Mouse (Mus musculus) limb, embryonic 10.5 days (tissue): ENCODE results near the gene Egr2. TPM values are rescaled to one million over a fixed set of nuclear protein-coding genes. Genes with fewer than 3 reads are reported as not detected.

Experiments used
- DNase-seq: peaks from one replicate; pipeline ENCODE4 v3.0.0-alpha.2; 2017; ENCODE audit warnings: low spot score
- H3K27ac ChIP-seq: fragments of 300-500 bp; sonication (generic); 2 replicates; pipeline ENCODE4 v1.5.1; 2016; ENCODE audit warnings: mild to moderate bottlenecking
- H3K27me3 ChIP-seq: fragments of 300-500 bp; sonication (generic); 2 replicates; pipeline ENCODE4 v1.6.1; 2016; ENCODE audit warnings: low read depth, mild to moderate bottlenecking; ENCODE audit not compliant: poor library complexity, severe bottlenecking
- H3K36me3 ChIP-seq: fragments of 300-500 bp; sonication (generic); 2 replicates; pipeline ENCODE4 v1.6.1; 2016; ENCODE audit warnings: mild to moderate bottlenecking, moderate library complexity
- H3K4me1 ChIP-seq: fragments of 300-500 bp; sonication (generic); 2 replicates; pipeline ENCODE4 v1.6.1; 2016
- H3K4me3 ChIP-seq: fragments of 300-500 bp; sonication (generic); 2 replicates; pipeline ENCODE4 v1.5.1; 2016; ENCODE audit warnings: mild to moderate bottlenecking, moderate library complexity
- H3K9me3 ChIP-seq: fragments of 300-500 bp; sonication (generic); replicated peaks from 2 replicates; pipeline ENCODE4 v1.6.1; 2016; ENCODE audit warnings: mild to moderate bottlenecking
- WGBS: fragments of 180-500 bp; shearing (Covaris S2); methylation state at CpG from one replicate; pipeline ENCODE4 v1.1.7; 2016; 5-methylcytosine and 5-hydroxymethylcytosine counted together
- polyA plus RNA-seq: library from polyadenylated mRNA; unstranded; fragments of >200 nt; fragmentation: Nextera tagmentation; extraction: Ambion mirVana; gene quantifications from 2 replicates; pipeline ENCODE4 v1.2.1, GENCODE M21; 2016

Gene Egr2
- polyA plus RNA-seq, 1 experiment from 2014 or later: 0.05 TPM

- Histone ChIP-seq H3K9me3 (no peaks in the 10 kb centered on the region), H3K4me1 (no peaks in the 10 kb centered on the region), H3K36me3 (no peaks in the 10 kb centered on the region), H3K27me3 (no peaks in the 10 kb centered on the region), H3K4me3 (no peak overlapping the region), H3K27ac (no peak overlapping the region)
- no peak for DNase-seq
- WGBS: 95% methylated on average over 3 of the region's 3 CpGs
Observed at GRCm38 (mm10) chr10:67518733-67519132, 16.5 kb upstream of the Egr2 start.

- Histone ChIP-seq H3K9me3 (no peaks in the 10 kb centered on the region), H3K4me1 (no peaks in the 10 kb centered on the region), H3K36me3 (no peaks in the 10 kb centered on the region), H3K27ac (no peak overlapping the region), H3K27me3 (no peaks in the 10 kb centered on the region), H3K4me3 (no peak overlapping the region)
- WGBS: 92% methylated on average over 3 of the region's 3 CpGs
- no peak for DNase-seq
Observed at GRCm38 (mm10) chr10:67524130-67524529, 11.1 kb upstream of the Egr2 start.

- WGBS: 84% methylated on average over 7 of the region's 7 CpGs
- H3K4me3 ChIP-seq: no peak overlapping the region
- no peaks in the 10 kb centered on the region for H3K4me1 ChIP-seq
- H3K9me3 ChIP-seq: no peaks in the 10 kb centered on the region
- no peaks in the 10 kb centered on the region for H3K36me3 ChIP-seq
- DNase-seq: no peak
- no peaks in the 10 kb centered on the region for H3K27me3 ChIP-seq
- no peak overlapping the region for H3K27ac ChIP-seq
Observed at GRCm38 (mm10) chr10:67524694-67525093, 10.6 kb upstream of the Egr2 start.

GRCm38 (mm10) chr10:67526435-67526834 lies 8.8 kb upstream of the Egr2 start:
- no peaks in the 10 kb centered on the region for H3K36me3 ChIP-seq
- peaks cover 10% of the 10 kb centered on the region for H3K27me3 ChIP-seq
- no peak overlapping the region for H3K4me3 ChIP-seq
- no peak for DNase-seq
- no peak overlapping the region for H3K27ac ChIP-seq
- 82% methylated on average over 9 of the region's 9 CpGs for WGBS
- H3K9me3 ChIP-seq: no peaks in the 10 kb centered on the region
- H3K4me1 ChIP-seq: no peaks in the 10 kb centered on the region

DNA sequence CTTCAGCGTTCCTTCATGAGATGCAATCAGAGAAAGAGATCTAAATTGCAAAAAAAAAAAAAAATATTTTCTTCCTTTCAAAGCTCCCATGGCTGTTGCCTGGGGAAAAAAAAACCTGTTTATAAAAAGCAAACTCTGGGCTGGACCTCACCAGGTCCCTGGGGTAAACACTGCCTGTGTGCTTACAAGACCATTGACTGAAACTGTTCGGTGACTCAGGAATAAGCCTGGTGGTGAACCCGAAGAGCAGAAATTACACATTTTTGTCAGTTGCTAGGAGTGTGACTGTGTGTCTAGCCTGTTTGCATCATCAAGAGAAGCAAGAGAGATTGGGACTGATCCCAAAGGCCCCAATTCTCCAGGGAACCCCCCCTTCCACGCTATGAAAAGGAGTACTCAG lies 5.5 kb upstream of the Egr2 start:
- DNase-seq: no peak
- 78% methylated on average over 4 of the region's 4 CpGs for WGBS
- peaks cover 43% of the 10 kb centered on the region for H3K27me3 ChIP-seq

DNA sequence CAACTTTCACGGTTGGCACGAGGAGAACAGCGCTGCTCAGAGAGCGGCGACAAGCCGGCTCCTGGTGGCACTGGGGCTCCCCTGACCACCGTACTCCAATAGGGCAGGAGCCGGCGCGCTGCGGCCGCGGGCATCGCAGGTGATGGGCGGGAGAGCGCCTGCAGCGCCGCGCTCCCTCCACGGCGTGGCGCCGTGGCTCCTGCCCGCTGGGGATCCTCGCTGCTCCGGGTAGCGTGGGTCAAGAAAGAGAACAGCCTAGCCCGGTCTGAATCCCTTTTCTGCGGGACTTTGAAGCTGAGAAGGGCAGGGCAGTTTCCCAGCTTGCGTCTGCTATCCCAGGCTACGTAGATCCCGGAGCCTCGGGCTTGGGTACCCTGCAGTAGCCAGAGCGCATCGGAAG lies 697 bp downstream of the Egr2 start:
- H3K9me3 ChIP-seq: no peaks in the 10 kb centered on the region
- no peaks in the 10 kb centered on the region for H3K36me3 ChIP-seq
- H3K4me3 ChIP-seq: peak overlapping the region; percentile 66
- H3K27me3 ChIP-seq: peaks cover 94% of the 10 kb centered on the region
- H3K27ac ChIP-seq: no peak overlapping the region
- H3K4me1 ChIP-seq: peaks cover 50% of the 10 kb centered on the region
- under 1% methylated on average over 35 of the region's 35 CpGs for WGBS
- DNase-seq: peak; percentile 82

More for the DNA sequence above, 5.5 kb upstream of the Egr2 start:
- no peaks in the 10 kb centered on the region for H3K4me1 ChIP-seq
- H3K27ac ChIP-seq: no peak overlapping the region
- H3K9me3 ChIP-seq: no peaks in the 10 kb centered on the region
- H3K36me3 ChIP-seq: no peaks in the 10 kb centered on the region
- H3K4me3 ChIP-seq: no peak overlapping the region

GRCm38 (mm10) chr10:67536621-67537141 lies 1.4 kb downstream of the Egr2 start:
- 1% methylated on average over 23 of the region's 32 CpGs for WGBS
- Histone ChIP-seq H3K36me3 (no peaks in the 10 kb centered on the region), H3K9me3 (no peaks in the 10 kb centered on the region), H3K4me3 (peak overlapping the region; percentile 66), H3K4me1 (peaks cover 52% of the 10 kb centered on the region), H3K27ac (no peak overlapping the region; the same call in 1 of the 2 replicates), H3K27me3 (peaks cover 94% of the 10 kb centered on the region)
- peak; percentile 57 for DNase-seq

- peak overlapping the region; percentile 66 for H3K4me3 ChIP-seq
- peak; percentile 86 for DNase-seq
- under 1% methylated on average over 51 of the region's 51 CpGs for WGBS
- peaks cover 52% of the 10 kb centered on the region for H3K4me1 ChIP-seq
- peaks cover 94% of the 10 kb centered on the region for H3K27me3 ChIP-seq
- H3K27ac ChIP-seq: peak overlapping the region; percentile 82
- H3K9me3 ChIP-seq: no peaks in the 10 kb centered on the region
- H3K36me3 ChIP-seq: 0 out of 2 replicates have a peak, but pooled peaks cover 2% of the 10 kb centered on the region
Observed at GRCm38 (mm10) chr10:67537151-67537994, 2.1 kb downstream of the Egr2 start.

- 1% methylated on average over 19 of the region's 19 CpGs for WGBS
- 0 out of 2 replicates have a peak, but pooled peaks cover 2% of the 10 kb centered on the region for H3K36me3 ChIP-seq
- H3K27me3 ChIP-seq: peaks cover 89% of the 10 kb centered on the region
- H3K4me3 ChIP-seq: peak overlapping the region; percentile 66
- peaks cover 52% of the 10 kb centered on the region for H3K4me1 ChIP-seq
- no peaks in the 10 kb centered on the region for H3K9me3 ChIP-seq
- DNase-seq: no peak
- no peak overlapping the region for H3K27ac ChIP-seq
Observed at GRCm38 (mm10) chr10:67538106-67538505, 2.8 kb downstream of the Egr2 start.

DNA sequence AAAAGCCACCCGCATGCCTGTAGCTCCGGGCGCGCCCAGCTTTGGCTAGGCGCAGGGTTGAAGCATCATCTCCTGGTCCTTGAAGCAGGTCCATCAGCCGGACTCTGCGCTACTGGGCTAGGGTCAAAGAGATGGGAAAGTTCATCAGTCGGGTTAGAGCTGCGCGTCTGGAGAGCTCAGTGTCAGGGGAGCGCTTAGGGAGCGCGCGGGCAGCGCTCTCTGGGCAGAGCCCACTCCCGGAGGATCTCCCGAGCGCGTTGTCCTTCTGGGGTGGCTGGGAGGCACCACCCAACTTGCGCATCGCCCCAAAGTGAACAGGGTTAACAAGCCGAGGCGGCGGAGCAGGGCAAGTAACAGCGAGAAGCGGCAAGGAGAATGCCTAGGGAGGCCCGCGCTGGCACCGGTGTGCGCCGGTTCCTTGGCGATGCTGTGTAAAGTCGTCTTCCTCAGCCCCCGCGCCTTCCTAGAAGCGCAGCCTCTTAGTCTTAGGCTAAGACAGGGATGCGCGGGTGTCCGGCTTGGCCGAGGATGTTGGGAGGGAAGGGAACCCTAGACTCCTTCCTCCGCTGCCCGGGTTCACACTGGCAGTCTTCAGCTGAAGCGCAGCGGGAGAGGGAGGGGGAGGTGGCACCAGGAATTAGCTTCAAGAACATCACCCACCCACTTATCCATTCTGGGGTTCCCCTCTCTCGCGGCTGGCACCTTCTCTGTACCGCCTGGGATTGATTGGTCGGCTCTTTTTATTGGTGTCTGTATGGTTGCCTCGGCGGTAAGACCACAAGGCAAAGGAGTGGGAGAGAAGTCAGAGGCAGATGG lies 3.5 kb downstream of the Egr2 start:
- peaks cover 52% of the 10 kb centered on the region for H3K4me1 ChIP-seq
- 1% methylated on average over 50 of the region's 50 CpGs for WGBS
- H3K4me3 ChIP-seq: peak overlapping the region; percentile 66
- no peak overlapping the region for H3K27ac ChIP-seq
- H3K27me3 ChIP-seq: peaks cover 82% of the 10 kb centered on the region
- no peaks in the 10 kb centered on the region for H3K9me3 ChIP-seq
- H3K36me3 ChIP-seq: 0 out of 2 replicates have a peak, but pooled peaks cover 2% of the 10 kb centered on the region
- peak; percentile 59 for DNase-seq

DNA sequence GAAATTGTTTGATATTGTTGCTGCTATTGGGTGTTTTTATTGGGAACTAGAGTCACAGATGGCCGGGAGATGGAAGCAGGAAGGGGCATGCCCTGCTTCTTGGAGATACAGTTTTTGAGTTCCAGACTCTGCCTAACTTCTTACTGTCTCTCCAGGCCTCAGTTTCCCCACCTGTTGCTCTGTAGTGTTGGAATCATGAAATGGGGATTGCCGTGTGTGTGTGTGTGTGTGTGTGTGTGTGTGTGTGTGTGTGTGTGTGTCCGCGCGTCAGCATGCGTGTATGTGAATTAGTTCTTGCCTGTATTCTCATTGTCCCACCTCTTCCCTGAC lies 4.1 kb downstream of the Egr2 start:
- DNase-seq: no peak
- WGBS: 47% methylated on average over 6 of the region's 6 CpGs
- peaks cover 77% of the 10 kb centered on the region for H3K27me3 ChIP-seq
- peak overlapping the region; percentile 66; the same call in 1 of the 2 replicates for H3K4me3 ChIP-seq
- peaks cover 52% of the 10 kb centered on the region for H3K4me1 ChIP-seq
- H3K27ac ChIP-seq: no peak overlapping the region
- peaks cover 3% of the 10 kb centered on the region; the same call in 1 of the 2 replicates for H3K36me3 ChIP-seq
- no peaks in the 10 kb centered on the region for H3K9me3 ChIP-seq

DNA sequence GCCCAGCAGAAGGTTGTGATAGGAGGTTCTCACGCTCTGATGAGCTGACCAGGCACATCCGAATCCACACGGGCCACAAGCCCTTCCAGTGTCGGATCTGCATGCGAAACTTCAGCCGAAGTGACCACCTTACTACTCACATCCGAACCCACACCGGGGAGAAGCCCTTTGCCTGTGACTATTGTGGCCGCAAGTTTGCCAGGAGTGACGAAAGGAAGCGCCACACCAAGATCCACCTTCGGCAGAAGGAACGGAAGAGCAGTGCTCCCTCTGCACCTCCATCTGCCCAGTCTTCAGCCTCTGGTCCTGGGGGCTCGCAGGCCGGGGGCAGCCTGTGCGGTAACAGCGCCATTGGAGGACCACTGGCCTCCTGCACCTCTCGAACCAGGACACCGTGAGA lies 5.3 kb downstream of the Egr2 start:
- peaks cover 44% of the 10 kb centered on the region for H3K4me1 ChIP-seq
- WGBS: 9% methylated on average over 19 of the region's 19 CpGs
- H3K27ac ChIP-seq: no peak overlapping the region
- peaks cover 64% of the 10 kb centered on the region for H3K27me3 ChIP-seq
- H3K4me3 ChIP-seq: peak overlapping the region; percentile 16
- peak; percentile 48 for DNase-seq
- peaks cover 8% of the 10 kb centered on the region for H3K36me3 ChIP-seq
- no peaks in the 10 kb centered on the region for H3K9me3 ChIP-seq

DNA sequence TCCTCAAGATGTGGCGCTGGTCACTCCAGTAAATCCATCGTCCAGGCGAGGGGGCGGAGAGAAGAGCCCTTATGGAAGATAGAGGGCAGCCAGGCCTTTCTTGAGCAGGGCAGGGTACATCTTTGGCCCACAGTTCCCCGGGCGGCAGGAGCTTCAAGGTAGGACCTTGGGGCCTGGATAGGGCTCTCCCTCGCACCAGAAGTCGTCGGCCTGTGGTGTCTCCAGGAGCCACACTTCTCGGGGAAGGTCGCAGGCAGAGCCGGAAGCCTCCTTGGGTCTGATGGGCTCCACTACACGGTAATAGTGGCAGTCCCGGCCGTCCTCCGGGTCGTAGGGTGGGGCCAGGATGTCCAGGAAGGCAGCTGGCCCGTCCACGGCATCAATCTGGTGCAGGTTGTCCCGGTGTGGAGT lies 12.6 kb downstream of the Egr2 start:
- peak overlapping the region; percentile 84 for H3K4me3 ChIP-seq
- WGBS: under 1% methylated on average over 20 of the region's 20 CpGs
- no peak for DNase-seq
- peaks cover 12% of the 10 kb centered on the region for H3K36me3 ChIP-seq
- H3K9me3 ChIP-seq: no peaks in the 10 kb centered on the region
- peaks cover 33% of the 10 kb centered on the region for H3K4me1 ChIP-seq
- no peaks in the 10 kb centered on the region; the same call in 1 of the 2 replicates for H3K27me3 ChIP-seq
- peak overlapping the region; percentile 98 for H3K27ac ChIP-seq
